Mouse (Mus musculus) kidney, embryonic 16.5 days (tissue): ENCODE measurements around the gene Tbx15. TPM values are rescaled to one million over a fixed set of nuclear protein-coding genes. Genes with fewer than 3 reads are reported as not detected.
A peak's percentile ranks its signal among the peaks of the same experiment; 100 is the strongest.

ENCODE experiments used
- ATAC-seq: fragments of 200-750 bp; cut with Nextera tagmentation; 2 replicates; pipeline ENCODE4 v1.8.0; 2017; ENCODE audit warnings: moderate TSS enrichment; ENCODE audit not compliant: low FRiP score, low TSS enrichment
- H3K27ac ChIP-seq: fragments of 300-500 bp; sonication (generic); 2 replicates; pipeline ENCODE4 v1.5.1; 2014; ENCODE audit warnings: low read length
- H3K27me3 ChIP-seq: fragments of 300-500 bp; sonication (generic); 2 replicates; pipeline ENCODE4 v1.6.1; 2014; ENCODE audit warnings: low read length, control low read depth, mixed read lengths; ENCODE audit not compliant: insufficient read depth
- H3K36me3 ChIP-seq: fragments of 300-500 bp; sonication (generic); 2 replicates; pipeline ENCODE4 v1.6.1; 2014; ENCODE audit warnings: low read length, control low read depth, mixed read lengths; ENCODE audit not compliant: insufficient read depth
- H3K4me1 ChIP-seq: fragments of 300-500 bp; sonication (generic); 2 replicates; pipeline ENCODE4 v1.6.1; 2014; ENCODE audit warnings: low read length, control low read depth, mixed read lengths; ENCODE audit not compliant: insufficient read depth
- H3K4me2 ChIP-seq: fragments of 300-500 bp; sonication (generic); replicated peaks from 2 replicates; pipeline ENCODE4 v1.6.1; 2014; ENCODE audit warnings: low read depth, low read length
- H3K4me3 ChIP-seq: fragments of 300-500 bp; sonication (generic); 2 replicates; pipeline ENCODE4 v1.5.1; 2014; ENCODE audit warnings: mild to moderate bottlenecking, low read length
- H3K9ac ChIP-seq: fragments of 300-500 bp; sonication (generic); replicated peaks from 2 replicates; pipeline ENCODE4 v1.6.1; 2014; ENCODE audit warnings: low read length
- H3K9me3 ChIP-seq: fragments of 300-500 bp; sonication (generic); 2 replicates; pipeline ENCODE4 v1.6.1; 2016; ENCODE audit warnings: low read length, control low read depth
- WGBS: fragments of 180-500 bp; shearing (Covaris S2); extraction: QIAGEN DNeasy Blood & Tissue Kit; methylation state at CpG from one replicate; pipeline ENCODE4 v1.1.7; 2014; 5-methylcytosine and 5-hydroxymethylcytosine counted together
- polyA plus RNA-seq: library from polyadenylated mRNA; unstranded; fragments of >200 nt; fragmentation: Nextera tagmentation; extraction: Ambion mirVana; gene quantifications from 2 replicates; pipeline ENCODE4 v1.2.1, GENCODE M21; 2015

Tbx15 gene
- polyA plus RNA-seq, 1 experiment from 2014 or later: 0.09 TPM

- ATAC-seq: no peak
- Histone ChIP-seq H3K27me3 (peaks cover 94% of the 10 kb centered on the region), H3K4me1 (peaks cover 7% of the 10 kb centered on the region), H3K36me3 (no peaks in the 10 kb centered on the region), H3K27ac (no peak overlapping the region), H3K9me3 (no peaks in the 10 kb centered on the region), H3K9ac (no peak overlapping the region), H3K4me2 (no peak overlapping the region), H3K4me3 (no peak overlapping the region)
- WGBS: 1% methylated on average over 15 of the region's 15 CpGs
Measured at GRCm38 (mm10) chr3:99254559-99255151, 14.5 kb downstream of the Tbx15 start.

DNA sequence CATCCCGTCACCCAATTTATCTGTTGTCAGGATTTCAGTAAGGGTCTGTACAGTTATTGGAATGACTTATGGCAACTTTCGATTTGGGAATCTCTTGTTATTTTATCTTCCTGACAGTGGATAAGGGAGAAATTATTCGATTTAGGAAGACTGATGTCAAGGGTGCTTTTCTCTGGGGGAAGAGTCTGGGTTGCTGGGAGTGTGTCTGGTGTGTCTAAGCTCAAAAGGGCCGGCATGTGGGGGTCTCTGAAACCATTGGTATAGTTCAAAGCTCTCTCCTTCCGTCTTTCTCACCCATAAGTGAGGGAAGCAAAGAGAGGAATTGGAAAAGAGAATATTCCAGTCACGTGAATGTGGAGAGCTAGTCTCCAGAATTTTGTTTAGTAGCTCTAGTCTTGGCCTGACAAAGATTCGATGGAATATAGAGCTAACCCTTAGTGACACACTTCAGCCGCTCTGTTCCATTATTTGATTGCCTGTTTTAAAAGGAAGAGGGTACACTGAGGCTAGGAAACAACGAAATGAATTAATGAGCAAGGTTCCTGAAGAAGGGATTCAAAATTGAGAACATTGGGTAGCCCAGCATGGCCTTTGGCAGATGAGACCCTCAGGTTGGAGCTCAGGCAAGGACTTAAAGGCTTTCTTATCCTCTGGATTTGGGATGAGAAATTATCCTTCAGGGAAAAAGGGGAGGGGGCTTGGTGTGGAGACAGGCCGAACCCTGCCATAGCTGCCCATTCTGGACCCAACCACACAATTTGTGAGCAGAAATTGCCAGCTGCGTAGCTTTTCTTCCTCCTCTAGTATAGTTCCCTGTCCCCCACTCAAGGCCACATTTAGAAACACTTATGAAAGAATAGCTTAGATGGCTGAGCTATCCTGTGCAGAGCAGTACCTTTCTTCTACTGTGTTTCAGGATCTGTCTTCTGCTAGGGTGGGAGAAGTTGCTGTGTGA lies 15.5 kb downstream of the Tbx15 start:
- Histone ChIP-seq H3K9me3 (no peaks in the 10 kb centered on the region), H3K27me3 (peaks cover 91% of the 10 kb centered on the region), H3K4me2 (no peak overlapping the region), H3K27ac (no peak overlapping the region), H3K36me3 (no peaks in the 10 kb centered on the region), H3K4me3 (no peak overlapping the region), H3K4me1 (peaks cover 7% of the 10 kb centered on the region), H3K9ac (no peak overlapping the region)
- WGBS: 5% methylated on average over 11 of the region's 11 CpGs
- no peak for ATAC-seq

DNA sequence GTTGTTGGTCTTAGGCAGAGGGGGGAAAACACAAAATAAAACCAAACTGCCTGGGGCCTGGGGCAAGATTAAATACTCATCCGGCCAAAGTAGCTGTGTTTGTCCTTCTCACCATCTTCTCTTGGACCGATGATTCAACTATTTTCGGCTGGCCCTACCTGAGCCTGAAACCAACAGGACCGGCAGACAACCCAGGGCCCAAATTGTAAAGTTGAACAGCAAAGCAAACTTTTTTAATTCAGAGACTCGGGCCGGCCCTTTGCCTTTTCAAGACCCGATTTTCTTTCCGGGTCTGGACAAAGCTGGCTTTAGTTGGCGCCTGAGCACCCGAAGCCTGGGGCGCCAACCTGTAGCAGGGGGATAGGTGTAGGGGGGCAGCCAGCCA lies 16.2 kb downstream of the Tbx15 start:
- Histone ChIP-seq H3K9me3 (no peaks in the 10 kb centered on the region), H3K27me3 (peaks cover 91% of the 10 kb centered on the region), H3K4me3 (no peak overlapping the region), H3K4me2 (no peak overlapping the region), H3K4me1 (peaks cover 7% of the 10 kb centered on the region), H3K27ac (no peak overlapping the region), H3K36me3 (no peaks in the 10 kb centered on the region), H3K9ac (no peak overlapping the region)
- WGBS: 5% methylated on average over 11 of the region's 11 CpGs
- no peak for ATAC-seq

DNA sequence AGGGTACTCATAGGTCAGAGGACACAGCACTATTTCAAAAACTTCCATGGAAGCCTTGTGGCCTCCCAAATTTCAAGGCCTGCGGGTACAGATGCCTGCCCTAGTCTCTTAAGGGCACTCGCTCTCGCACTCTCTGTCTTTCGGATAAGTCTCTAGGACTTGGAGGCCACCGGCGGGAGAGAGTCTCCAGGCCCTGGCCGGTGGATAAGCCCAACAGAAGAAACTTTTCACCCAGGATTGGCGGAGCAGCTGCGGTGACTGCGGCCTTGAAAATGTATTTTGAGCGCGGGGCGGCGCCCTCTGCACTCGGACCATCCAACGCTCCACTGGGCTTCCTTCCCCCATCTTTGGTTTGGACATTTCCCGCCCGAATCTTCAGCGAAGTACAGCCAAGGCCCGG lies 16.6 kb downstream of the Tbx15 start:
- Histone ChIP-seq H3K9ac (no peak overlapping the region), H3K4me2 (no peak overlapping the region), H3K4me1 (peaks cover 7% of the 10 kb centered on the region), H3K9me3 (no peaks in the 10 kb centered on the region), H3K36me3 (no peaks in the 10 kb centered on the region), H3K27ac (no peak overlapping the region), H3K4me3 (no peak overlapping the region), H3K27me3 (peaks cover 91% of the 10 kb centered on the region)
- ATAC-seq: 0 out of 2 replicates have a peak, but pooled peaks have one; percentile 10
- 2% methylated on average over 20 of the region's 20 CpGs for WGBS

GRCm38 (mm10) chr3:99257586-99258577 lies 17.7 kb downstream of the Tbx15 start:
- ATAC-seq: no peak
- Histone ChIP-seq H3K4me2 (no peak overlapping the region), H3K36me3 (no peaks in the 10 kb centered on the region), H3K4me1 (peaks cover 7% of the 10 kb centered on the region), H3K4me3 (no peak overlapping the region), H3K9ac (no peak overlapping the region), H3K27me3 (peaks cover 91% of the 10 kb centered on the region), H3K9me3 (no peaks in the 10 kb centered on the region), H3K27ac (no peak overlapping the region)
- 3% methylated on average over 29 of the region's 29 CpGs for WGBS

DNA sequence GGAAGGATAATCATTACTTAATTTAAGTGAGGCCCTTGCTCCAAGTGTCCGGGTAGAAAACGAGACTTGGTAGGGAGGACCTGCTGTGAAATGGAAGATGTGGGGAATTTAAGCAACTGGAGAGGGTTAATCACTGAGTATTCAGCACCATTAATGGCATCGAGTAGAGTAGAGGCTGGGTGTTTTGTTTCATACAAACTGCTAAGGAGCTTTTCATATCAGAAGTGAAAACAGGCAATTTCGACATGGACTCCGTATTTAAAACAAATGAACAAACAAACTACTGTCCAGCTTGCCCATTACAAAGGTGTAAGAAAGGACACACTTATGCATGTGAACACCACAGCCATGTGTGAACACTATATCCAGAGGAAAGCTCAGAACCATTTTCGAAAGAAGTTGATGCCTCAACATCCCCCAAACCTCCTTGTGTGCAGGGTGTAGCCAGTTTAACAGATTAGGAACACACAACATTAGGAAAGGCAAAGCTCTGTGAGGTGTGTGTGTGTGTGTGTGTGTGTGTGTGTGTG lies 19.6 kb downstream of the Tbx15 start:
- peaks cover 92% of the 10 kb centered on the region for H3K27me3 ChIP-seq
- no peak overlapping the region for H3K4me2 ChIP-seq
- H3K9ac ChIP-seq: no peak overlapping the region
- H3K27ac ChIP-seq: no peak overlapping the region
- ATAC-seq: no peak
- no peaks in the 10 kb centered on the region for H3K4me1 ChIP-seq
- no peaks in the 10 kb centered on the region for H3K36me3 ChIP-seq
- H3K9me3 ChIP-seq: no peaks in the 10 kb centered on the region
- H3K4me3 ChIP-seq: no peak overlapping the region
- whole genome bisulfite sequencing: 5% methylated on average over 6 of the region's 6 CpGs

DNA sequence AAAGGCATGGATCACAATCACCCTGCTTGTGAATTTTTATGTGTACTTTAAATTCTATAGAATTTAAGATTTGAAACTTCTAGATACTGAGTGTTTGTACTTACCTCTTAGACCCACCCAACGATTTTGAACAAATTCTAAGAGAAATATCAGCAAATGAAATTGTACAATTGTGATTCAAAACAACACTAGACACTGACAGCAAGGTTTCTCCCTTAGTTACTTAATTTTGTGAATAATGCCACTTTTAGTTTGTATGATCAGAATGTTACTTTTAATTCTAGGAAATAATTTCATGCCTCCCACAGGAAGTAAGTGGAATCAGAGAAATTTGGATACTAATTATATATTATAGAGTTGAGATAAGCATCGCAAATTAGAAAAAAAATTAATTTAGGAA lies 20.2 kb downstream of the Tbx15 start:
- H3K4me1 ChIP-seq: no peaks in the 10 kb centered on the region
- H3K36me3 ChIP-seq: no peaks in the 10 kb centered on the region
- no peaks in the 10 kb centered on the region for H3K9me3 ChIP-seq
- H3K9ac ChIP-seq: no peak overlapping the region
- H3K27ac ChIP-seq: no peak overlapping the region
- no peak overlapping the region for H3K4me3 ChIP-seq
- H3K27me3 ChIP-seq: peaks cover 93% of the 10 kb centered on the region
- no peak overlapping the region for H3K4me2 ChIP-seq
- ATAC-seq: no peak
- 40% methylated on average over 2 of the region's 2 CpGs for WGBS

GRCm38 (mm10) chr3:99261371-99261791 lies 21.2 kb downstream of the Tbx15 start:
- no peak overlapping the region for H3K9ac ChIP-seq

DNA sequence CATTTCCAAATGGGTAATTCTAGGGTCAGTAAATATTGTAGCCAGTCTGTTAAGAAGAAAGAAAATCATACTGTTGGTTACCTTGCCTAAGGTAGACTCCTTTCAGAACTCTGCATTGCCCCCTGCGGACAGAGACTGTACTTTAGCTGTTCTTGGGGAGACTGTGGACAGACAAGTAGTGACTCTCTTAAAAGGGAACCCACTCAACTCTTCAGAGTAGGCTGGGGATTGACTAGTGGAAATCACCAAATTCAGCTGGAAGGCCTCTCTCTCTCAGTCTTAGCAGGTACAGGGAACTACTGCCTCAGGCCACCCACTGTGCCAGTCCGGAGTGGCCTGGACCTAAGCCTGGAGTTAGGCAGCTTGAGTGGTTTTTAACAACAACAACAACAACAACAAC lies 21.8 kb downstream of the Tbx15 start:
- WGBS: 7% methylated on average over 2 of the region's 2 CpGs
- Histone ChIP-seq H3K4me2 (no peak overlapping the region), H3K4me3 (no peak overlapping the region), H3K4me1 (no peaks in the 10 kb centered on the region), H3K27me3 (peaks cover 92% of the 10 kb centered on the region), H3K27ac (no peak overlapping the region), H3K9ac (no peak overlapping the region), H3K9me3 (no peaks in the 10 kb centered on the region), H3K36me3 (no peaks in the 10 kb centered on the region)
- ATAC-seq: no peak

More at GRCm38 (mm10) chr3:99261371-99261791, 21.2 kb downstream of the Tbx15 start:
- WGBS: 1% methylated on average over 18 of the region's 18 CpGs
- no peaks in the 10 kb centered on the region for H3K9me3 ChIP-seq
- no peak overlapping the region for H3K4me2 ChIP-seq
- peaks cover 92% of the 10 kb centered on the region for H3K27me3 ChIP-seq
- ATAC-seq: no peak
- H3K4me1 ChIP-seq: no peaks in the 10 kb centered on the region
- no peaks in the 10 kb centered on the region for H3K36me3 ChIP-seq
- no peak overlapping the region for H3K27ac ChIP-seq
- no peak overlapping the region for H3K4me3 ChIP-seq
